Mouse (Mus musculus): ENCODE measurements at regions not wholly inside any gene's neighbourhood (a gene's known extent, or its start where the extent isn't known, plus 50 kb on each side); places are given as distances from the start of the nearest gene placed in this dataset.

- DNase-seq (ENCODE audit: low spot score), result no peak
Observed at GRCm38 (mm10) chr10:117541487-117541886, 87.8 kb upstream of the Cpm start.

DNA sequence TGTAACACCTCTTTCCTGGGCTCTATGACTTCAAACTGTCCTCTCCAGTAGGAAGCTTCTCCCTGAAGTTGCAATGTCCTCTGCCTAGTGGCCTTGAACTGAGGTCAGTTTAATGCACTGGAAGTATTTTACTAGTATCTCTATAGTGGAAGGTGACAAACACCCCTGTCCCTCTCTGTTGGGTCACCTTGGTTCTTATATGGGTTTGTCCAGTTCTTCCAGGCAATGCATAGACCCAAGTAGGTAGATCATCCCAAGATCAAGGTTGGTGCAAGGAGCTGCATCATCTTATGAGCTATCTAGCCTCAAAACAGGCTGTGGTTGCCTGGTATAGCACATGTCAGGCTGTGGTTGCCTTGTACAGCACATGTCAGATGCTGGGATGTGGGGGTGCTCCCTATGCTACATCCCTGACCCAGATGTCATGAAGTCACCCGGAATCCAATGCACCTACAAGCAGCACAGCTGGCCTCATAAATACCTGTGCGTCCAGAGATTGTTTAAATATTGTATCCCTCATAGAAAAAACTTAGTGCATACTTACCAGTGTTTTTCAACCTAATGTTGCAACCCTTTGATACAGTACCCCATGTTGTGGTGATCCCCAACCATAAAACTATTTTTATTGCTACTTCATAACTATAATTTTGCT, 88.4 kb upstream of the Cpm start:
- DNase-seq (ENCODE audit: low spot score), result no peak

DNA sequence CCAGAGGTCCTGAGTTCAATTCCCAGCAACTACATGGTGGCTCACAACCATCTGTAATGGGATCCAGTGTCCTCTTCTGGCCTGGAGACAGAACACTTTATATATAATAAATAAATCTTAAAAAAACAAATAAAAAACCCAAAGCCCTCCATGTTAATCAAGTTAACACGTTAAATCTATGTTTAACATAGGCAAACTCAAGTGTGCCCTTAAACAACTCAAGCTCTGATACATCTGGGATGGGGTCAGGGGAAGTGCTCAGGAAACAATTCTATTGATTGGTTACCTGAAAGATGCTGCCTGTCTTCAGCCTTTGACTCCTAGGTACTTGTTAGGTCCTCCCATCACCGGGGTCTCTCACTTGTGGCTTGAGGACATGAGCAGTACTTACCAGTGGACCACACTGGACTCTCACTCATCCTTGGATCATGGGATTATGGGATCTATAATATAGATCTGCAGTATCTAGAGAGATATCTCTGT, 89.1 kb upstream of the Cpm start:
- DNase-seq (ENCODE audit: low spot score), result no peak

DNA sequence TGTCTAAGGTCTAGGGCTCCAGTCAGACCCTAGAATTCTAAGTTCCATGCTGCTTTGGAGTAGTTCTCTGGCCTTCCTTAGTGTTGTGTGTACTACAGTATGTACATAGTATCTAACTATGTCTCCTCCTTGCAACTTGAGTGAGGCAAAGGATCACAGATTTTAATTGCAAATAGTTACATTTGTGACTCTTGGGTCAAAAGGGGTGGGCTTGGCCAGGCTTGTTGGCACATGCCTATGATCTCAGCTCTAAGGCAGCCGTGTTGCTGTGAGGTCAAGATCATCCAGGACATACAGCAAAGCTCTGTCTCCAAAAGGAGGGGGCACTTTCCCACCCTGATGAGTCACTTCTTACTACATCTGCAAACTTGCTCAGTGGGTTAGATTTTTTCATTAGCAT, 89.8 kb upstream of the Cpm start:
- DNase-seq (ENCODE audit: low spot score), result no peak

DNA sequence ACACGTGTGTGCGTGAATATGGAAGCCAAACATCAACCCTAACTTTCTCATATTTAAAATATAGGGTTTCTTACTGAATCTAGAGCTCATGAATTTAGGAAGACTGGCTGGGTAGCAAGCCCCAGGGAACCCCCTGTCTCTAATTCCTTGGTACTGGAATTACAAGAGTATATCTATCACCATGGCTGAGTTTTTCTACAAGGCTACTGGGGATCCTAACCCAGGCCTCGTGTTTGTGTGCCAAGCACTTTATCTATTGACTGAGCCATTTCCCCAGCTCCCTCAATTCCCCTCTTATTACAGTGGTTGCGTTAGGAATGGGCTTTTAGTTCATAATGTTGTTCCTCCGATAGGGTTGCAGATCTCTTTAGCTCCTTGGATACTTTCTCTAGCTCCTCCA, 90.6 kb upstream of the Cpm start:
- DNase-seq (ENCODE audit: low spot score), result no peak

- DNase-seq (ENCODE audit: low spot score), result no peak
Observed at GRCm38 (mm10) chr10:117536769-117537599, 92.3 kb upstream of the Cpm start.

DNA sequence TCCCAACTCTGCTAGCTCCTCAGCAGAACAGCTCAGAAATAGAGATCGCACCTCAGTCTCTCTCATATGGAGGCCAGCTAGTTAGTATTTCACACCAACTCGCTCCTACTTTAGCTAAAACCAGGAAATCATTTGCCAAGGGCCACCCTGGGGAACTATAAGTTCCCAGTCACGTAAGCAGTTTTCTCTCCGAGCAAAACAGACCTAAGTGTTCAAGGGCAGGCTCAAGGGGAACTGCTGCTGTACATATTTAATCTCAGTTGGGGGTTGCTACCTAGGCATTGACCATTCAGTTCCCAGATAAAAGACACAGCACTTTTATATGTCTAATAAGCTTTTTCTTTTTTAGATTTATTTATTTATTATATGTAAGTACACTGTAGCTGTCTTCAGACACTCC, 93.5 kb upstream of the Cpm start:
- DNase-seq (ENCODE audit: low spot score), result no peak

GRCm38 (mm10) chr10:117534992-117535719, 94.1 kb upstream of the Cpm start:
- no peak for DNase-seq (ENCODE audit: low spot score)

GRCm38 (mm10) chr10:117534478-117534877, 94.8 kb upstream of the Cpm start:
- DNase-seq (ENCODE audit: low spot score), result no peak

DNA sequence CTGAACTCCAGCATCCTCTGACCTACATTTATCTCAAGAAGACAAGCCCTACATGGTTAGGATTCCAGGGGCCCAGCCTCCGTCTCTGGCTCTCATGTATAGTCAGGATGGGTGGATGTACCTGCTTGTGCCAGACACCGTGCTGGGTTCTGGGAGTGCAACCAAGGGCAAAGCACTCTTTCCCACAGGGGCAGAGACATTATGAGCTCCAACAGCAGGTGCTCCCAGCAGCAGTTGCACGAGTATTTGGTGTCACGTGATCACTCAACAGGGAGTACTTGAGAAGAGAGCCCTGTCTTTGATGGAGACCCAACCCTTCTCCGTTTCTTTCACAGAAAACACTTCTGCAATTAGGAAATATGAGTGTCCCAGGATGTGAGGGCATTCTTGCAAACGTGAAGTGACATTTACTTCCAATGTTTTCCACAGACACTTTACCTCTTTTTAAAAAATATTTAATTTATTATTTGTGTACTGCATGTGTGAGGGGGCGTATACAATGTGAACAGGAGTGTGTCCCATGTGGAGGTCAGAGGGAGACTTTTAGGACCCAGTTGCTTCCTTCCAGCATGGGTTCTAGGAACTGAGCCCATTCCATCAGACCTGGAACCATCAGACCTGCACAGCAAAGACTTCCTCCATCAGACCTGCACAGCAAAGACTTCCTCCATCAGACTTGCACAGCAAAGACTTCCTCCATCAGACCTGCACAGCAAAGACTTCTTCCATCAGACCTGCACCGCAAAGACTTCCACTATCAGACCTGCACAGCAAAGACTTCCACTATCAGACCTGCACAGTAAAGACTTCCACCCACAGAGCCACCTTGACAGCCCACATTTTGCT, 95.5 kb upstream of the Cpm start:
- DNase-seq (ENCODE audit: low spot score), result no peak

GRCm38 (mm10) chr10:117532750-117533540, 96.4 kb upstream of the Cpm start:
- DNase-seq (ENCODE audit: low spot score), result no peak

- no peak for DNase-seq (ENCODE audit: low spot score)
Observed at GRCm38 (mm10) chr10:117531798-117532747, 97.2 kb upstream of the Cpm start.

DNA sequence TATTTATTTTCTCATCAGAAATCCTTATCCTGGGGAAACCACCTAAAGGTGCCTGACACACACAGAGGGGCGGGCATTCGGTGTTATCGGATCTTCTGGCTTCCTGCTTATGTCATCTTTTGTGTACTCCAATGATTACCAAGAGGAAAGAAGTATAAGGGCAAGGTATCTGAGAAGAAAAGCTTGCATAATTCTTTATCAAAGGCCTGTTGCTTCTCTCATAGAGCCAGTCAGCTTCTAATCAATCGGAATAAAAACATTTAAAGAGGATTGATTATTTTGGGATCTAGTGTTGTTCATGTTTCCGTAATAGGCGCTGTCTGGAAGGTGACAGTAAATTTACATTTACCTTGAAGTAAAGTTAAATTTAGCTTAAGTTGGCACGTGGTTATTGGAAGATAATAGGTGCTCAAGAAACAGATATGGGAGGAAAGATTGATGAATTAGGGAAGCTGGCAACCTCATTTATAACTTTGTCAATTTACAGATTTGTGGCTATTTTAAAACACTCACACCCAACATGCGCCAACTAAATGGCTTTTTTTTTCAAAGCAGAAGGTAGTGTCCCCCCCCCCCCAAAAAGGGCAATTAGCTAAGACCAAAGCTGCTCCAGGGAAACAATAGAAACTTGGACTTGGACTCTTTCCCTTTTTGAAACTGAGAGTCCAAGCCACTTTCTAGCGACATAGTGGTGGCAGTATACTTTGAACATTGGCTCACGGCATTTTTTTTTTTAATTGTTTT, 98.3 kb upstream of the Cpm start:
- no peak for DNase-seq (ENCODE audit: low spot score)

DNA sequence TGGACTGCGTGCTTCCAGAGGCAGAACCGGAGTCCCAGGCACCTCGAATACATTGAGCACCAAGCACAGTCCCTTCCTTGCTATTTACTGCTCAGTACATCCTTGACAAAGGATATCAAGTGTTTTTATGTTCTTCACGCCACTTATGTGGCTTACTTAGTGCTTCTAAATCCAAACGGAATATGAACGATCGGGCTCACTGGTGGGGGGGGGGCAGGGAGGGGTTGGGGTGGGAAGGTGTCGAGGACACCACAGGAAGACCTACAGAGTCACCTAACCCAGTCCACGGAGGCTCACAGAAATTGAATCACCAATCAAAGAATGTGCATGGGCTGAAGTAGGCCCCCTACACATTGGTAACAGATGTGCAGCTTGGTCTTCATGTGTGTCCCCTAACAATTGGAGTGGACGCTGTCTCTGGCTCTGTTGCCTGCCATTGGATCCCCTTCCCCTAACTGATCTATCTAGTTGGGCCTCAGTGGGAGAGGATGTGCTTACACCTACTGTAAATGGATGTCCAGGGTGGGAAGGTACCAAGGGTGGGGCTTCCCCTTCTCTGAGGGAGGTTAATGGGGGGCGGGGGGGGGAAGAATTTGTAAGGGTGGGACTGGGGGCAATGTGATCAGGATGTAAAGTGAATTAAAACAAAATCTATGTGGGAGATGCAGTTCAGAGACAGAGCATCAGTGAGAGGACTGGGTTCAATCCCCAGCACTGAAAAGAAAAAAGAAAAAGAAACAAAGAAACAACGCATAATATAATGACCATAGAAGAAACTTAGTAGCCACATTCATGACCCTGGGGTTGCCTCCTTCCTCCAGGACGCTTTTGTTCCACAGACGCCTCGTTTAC, 99.1 kb upstream of the Cpm start:
- no peak for DNase-seq (ENCODE audit: low spot score)

DNA sequence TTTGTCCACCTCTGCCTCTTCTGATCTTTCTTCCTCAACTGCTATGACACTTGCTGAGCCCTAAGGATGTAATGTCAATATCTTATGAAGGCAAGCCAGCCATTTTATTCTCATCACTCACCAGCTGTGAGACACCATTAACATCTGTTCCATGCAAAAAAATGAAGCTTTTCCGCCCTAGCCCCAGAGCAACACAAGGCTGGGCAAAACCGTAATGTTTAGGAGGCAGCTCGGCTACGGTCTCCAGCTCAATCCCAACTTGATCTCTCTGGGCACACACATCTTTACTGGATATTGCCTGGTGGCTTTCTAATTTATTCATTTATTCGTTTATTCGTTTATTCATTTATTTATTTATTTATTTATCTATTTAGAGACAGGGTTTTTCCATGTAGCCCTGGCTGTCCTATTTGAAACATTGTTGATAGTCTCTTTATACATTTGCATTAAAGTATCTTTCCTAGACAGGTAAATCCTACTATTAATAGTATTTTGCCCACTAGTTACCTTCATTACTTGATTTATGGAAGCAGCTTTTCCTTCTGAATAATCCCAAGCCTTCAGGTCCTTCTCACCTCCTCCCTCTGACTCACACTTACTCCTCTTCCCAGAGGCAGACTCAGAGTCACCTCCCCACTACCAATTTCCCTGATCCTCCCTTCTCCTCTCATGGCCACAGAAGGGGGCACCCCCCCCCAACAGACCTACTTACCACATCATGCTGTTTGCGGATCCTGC, 99.9 kb upstream of the Cpm start:
- DNase-seq (ENCODE audit: low spot score), result no peak

GRCm38 (mm10) chr10:117528575-117529268, 100.6 kb upstream of the Cpm start:
- DNase-seq (ENCODE audit: low spot score), result no peak

DNA sequence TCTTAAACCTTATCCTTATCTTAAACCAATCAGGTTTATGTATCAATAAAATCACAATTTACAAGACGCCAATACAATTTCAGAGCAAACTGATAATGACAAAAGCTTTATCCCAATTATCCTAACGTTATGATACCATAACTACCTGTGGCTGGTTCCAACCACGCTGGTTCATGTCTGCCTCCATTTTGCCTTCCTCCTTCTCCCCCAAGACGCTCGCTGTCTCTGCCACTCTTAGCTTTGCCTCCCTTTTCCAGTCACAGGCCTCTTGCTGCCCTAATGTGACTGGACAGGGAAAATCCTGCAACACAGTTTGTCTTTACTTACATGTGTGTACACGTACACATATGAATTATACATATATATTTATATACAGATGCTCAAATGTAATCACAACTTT, 101.3 kb upstream of the Cpm start:
- DNase-seq (ENCODE audit: low spot score), result no peak
